Mouse (Mus musculus) erythroblast, embryonic 14.5 days (primary cell): ENCODE measurements around the gene Glud1.

Experiments
- GATA1 ChIP-seq: IDR thresholded peaks from 2 replicates; pipeline ENCODE4 v1.6.1; 2012; ENCODE audit warnings: low read length, inconsistent platforms, mixed read lengths
- TAL1 ChIP-seq: IDR thresholded peaks from 3 replicates; pipeline ENCODE4 v1.6.1; 2012; ENCODE audit warnings: low read length, inconsistent platforms, mixed read lengths

DNA sequence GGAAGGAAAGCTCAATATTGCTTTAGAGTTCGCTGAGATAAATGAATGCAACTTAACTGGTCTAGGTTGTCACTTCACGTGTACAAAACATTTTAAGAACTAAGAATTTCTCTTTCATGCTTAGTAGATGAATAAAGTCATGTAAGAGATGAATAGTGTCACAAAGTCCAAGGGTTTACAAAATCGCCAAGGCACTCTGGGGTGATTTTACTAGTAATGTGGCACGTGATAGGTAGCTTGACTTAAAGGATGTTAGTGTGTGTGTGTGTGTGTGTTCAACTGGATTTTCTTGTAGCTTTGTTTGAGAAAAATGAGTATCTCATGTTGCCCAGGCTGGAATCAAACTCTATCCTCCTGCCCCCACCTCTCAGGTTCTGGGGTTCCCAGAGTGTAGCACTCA, 1.3 kb upstream of the Glud1 start:
- TF ChIP-seq GATA1, result no peak
- TF ChIP-seq TAL1, result no peak
